Mouse (Mus musculus): ENCODE measurements around the gene Pik3cd.
"Not testable (repeated sequence)": the region's sequence is repeated elsewhere in the genome, so short reads cannot be mapped to it uniquely, and the experiment has no call there.

Gene Pik3cd

GRCm38 (mm10) chr4:149657858-149658416, 44.4 kb downstream of the Pik3cd start:
- CTCF ChIA-PET = interaction anchor here (0.6 kb wide), 1 partner anchor 47 kb away, joined by 3 read pairs; no protein-coding TSS in a partner anchor

GRCm38 (mm10) chr4:149654232-149654631, 48.1 kb downstream of the Pik3cd start:
- CTCF ChIA-PET = interaction anchor here (0.5 to 1.5 kb wide), 5 partner anchors 12 to 1588 kb away, joined by 3 to 5 read pairs (median 4); no protein-coding TSS in a partner anchor

- CTCF ChIA-PET = interaction anchor here (0.5 to 1.1 kb wide), 5 partner anchors 9 to 61 kb away, joined by 3 to 7 read pairs (median 4); no protein-coding TSS in a partner anchor
These were observed 51.7 kb downstream of the Pik3cd start for GRCm38 (mm10) chr4:149650493-149651193.

DNA sequence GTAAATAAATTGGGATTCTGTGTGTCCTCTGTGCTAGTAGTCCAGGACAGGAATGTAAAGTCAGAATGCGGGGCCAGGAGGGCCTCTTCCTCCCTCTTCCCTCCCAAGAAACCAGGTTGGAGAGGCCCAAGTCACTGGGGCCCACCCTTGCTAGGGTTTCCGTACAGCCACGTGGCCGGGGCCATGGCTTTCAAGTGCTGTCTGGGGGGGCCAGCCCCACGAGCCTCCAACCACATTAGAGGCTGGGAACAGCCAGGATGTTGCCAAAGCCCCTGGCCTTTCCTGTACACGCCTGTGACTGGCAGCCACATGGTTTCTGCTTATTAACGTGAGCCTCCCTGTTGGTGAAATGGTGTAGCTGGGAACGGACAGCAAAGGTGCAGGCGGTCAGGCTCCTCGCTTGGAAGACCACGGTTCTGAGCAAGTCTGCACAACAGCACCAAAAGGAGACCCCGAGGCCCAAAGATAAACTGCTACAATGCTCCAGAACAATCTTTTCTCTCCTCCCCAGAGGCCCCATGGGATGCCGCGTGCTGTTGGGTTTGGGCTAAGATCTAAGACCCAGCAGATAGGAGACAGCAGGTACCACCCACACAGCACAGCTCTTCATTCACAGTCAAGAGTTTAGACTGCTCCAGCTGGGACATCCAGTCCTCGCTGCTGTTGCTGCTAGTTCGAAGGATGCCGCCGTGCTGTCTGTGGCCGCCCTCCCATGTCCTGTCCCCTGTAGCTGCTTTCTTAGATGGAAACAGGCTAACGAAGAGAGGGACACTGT, 54.2 kb downstream of the Pik3cd start:
- CTCF ChIA-PET = interaction anchor here (0.9 kb wide), 1 partner anchor 21 kb away, joined by 4 read pairs; no protein-coding TSS in a partner anchor

DNA sequence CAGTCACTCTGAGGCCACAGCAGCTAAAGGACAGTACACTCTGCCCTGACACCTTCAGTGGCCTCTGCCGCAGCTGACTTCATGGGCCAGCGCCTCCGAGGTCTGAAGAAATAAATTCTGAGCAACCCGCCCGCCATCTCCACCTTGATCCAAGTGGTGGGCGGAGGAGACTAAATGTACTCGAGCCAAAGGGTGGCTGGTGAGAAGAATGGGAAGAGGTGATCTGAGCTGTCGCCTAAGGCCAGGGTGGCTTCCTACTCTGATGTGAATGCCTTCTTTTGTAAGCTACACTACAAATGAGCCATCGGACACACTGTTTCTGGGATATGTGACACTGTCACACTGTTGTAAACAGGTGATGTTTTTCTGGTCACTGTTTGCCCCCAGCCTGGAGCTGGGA, 56.6 kb downstream of the Pik3cd start:
- CTCF ChIA-PET = no interaction called here

- CTCF ChIA-PET = interaction anchor here (0.7 kb wide), 1 partner anchor 59 kb away, joined by 6 read pairs; no protein-coding TSS in a partner anchor
These were observed 60.4 kb downstream of the Pik3cd start for GRCm38 (mm10) chr4:149641956-149642355.

- CTCF ChIA-PET = interaction anchor here (0.7 kb wide), 1 partner anchor 59 kb away, joined by 6 read pairs; no protein-coding TSS in a partner anchor
These were observed 61.0 kb downstream of the Pik3cd start for GRCm38 (mm10) chr4:149641400-149641799.

DNA sequence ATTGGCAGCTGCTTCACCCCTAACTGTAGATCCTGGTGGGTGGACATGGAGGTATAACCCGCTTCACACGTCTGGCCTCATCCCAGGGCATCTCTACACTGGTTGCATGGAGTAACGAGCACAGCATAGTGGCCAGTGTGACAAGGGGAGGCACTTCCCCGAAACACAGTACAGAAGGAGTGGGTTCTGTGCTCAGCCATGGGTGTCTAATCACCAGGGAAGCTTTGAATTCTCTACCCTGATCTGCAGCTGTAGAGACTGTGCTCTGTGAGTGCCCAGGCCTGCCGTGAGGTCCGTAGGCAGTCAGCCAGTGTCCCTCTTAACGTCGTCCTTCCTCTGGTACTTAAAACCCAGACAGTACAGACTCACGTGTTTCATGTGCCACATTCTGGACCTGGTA, 61.5 kb downstream of the Pik3cd start:
- CTCF ChIA-PET = no interaction called here

GRCm38 (mm10) chr4:149637942-149638341, 64.4 kb downstream of the Pik3cd start:
- CTCF ChIA-PET = no interaction called here

GRCm38 (mm10) chr4:149635915-149636415, 66.4 kb downstream of the Pik3cd start:
- CTCF ChIA-PET = no interaction called here

DNA sequence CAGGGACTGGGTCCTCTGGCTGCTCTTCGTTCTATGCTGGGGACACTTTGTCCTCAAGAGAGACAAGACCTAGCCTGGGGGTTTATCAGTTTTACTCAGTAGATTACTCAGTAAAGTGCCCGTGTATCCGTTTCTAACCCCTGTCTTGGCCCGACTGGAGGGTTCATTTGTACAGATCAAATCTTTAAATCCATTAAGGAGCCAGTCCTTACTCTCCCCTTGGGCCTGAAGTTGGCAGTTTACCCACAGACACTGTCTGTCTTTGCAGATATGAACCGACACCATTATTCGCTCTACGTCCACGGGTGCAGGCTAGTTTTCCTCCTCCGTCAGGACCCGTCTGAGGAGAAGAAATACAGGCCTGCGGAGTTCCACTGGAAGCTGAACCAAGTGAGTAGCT, 67.4 kb downstream of the Pik3cd start:
- CTCF ChIA-PET = no interaction called here

- CTCF ChIA-PET = no interaction called here
These were observed 68.2 kb downstream of the Pik3cd start for GRCm38 (mm10) chr4:149634157-149634556.

DNA sequence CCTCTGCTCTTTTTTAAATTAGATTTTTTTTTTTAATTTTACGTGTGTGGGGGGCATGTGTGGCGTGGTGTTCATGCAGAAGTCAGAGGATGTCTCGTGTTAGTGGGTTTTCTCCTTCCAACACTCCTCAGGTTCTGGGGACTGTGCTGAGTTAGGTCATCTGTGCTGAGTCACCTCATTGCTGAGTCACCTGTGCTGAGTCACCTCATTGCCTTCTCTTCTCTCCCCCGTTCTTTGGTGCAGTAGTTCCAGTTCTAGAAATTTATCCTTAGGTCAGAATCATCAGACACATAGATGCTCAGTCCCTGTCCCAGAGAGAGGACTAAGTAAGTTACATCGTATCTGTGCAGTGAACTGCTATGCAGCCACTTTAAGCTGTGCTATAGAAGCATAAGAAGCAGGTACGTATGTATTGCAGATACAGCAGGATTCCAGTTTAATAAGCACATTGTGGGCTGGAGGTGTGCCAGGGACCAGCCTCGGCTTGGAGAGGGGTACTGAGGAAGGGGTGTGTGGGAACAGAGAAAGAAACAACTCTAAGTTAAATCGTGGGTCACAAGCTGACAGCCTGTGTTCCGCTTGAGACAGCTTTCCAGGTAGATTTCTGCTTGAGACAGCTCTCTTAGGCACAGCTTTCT, 69.6 kb downstream of the Pik3cd start:
- CTCF ChIA-PET = no interaction called here

- CTCF ChIA-PET = no interaction called here
These were observed 73.6 kb downstream of the Pik3cd start for GRCm38 (mm10) chr4:149628810-149629209.

DNA sequence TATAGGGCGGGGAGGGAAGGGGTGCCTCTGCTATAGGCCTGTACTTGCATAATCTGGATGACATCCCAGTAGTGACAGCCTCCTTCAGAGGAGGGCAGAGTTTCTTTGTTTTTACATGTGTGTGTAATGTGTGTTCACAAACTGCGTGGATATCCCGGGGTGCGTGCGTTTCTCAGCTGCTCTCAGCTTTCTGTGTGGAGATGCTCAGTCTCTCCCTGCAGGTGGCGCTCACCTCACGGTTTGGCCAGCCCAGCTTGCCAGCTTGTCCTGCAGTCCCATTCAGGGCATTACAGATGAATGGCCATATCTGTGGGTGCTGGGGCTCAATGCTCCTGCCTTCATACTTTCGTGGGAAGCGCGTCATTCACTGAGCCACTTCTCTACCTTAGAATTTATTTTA, 74.0 kb downstream of the Pik3cd start:
- CTCF ChIA-PET = no interaction called here

DNA sequence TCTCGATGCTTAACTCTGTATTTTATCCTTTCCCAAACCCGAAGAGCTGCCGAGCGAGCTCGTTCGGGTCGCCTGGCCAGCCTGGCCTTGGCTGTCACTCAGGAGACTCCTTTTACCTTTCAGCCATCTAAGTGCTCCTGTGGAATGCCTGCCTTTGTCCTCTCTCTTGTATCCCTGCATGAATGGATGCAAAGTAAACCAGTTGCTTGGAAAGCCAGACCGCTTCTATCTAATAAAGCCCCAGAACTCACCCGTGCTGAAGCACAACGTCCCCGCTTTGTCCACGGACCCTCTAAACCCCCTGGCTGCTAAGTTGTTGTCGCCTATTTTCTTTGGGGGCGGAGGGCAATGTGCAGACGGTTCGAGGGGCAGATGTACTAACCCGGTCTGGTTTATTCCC, 75.6 kb downstream of the Pik3cd start:
- CTCF ChIA-PET = interaction anchor here (0.7 to 0.9 kb wide), 3 partner anchors 17 to 170 kb away, joined by 4 to 6 read pairs (median 6); no protein-coding TSS in a partner anchor

- CTCF ChIA-PET = no interaction called here
These were observed 78.7 kb downstream of the Pik3cd start for GRCm38 (mm10) chr4:149623711-149624110.

DNA sequence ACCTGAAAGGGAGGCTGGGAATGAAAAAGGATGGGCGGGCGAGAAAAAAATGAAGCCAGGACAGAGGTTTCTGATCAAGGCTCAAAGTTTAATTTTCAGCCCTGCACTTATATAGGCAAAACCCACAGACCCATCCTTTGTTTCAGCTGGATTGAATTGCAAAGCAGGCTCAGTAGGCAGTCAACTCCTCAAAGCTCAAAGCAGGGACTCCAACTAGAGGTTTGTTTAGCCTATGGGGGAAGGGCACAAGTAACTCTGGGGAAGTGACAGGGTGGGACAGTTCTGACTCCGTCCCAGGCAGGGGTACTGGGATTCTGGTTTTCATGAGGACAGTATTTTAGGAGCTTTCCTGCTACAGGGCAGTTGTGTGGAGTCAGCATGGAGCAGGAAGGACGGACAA, 81.1 kb downstream of the Pik3cd start:
- CTCF ChIA-PET = no interaction called here

GRCm38 (mm10) chr4:149619988-149620387, 82.4 kb downstream of the Pik3cd start:
- CTCF ChIA-PET = interaction anchor here (0.6 kb wide), 2 partner anchors 12 to 148 kb away, joined by 6 to 12 read pairs; no protein-coding TSS in a partner anchor

GRCm38 (mm10) chr4:149616999-149617398, 85.4 kb downstream of the Pik3cd start:
- CTCF ChIA-PET = not testable (repeated sequence)

GRCm38 (mm10) chr4:149614869-149615268, 87.5 kb downstream of the Pik3cd start:
- CTCF ChIA-PET = no interaction called here

DNA sequence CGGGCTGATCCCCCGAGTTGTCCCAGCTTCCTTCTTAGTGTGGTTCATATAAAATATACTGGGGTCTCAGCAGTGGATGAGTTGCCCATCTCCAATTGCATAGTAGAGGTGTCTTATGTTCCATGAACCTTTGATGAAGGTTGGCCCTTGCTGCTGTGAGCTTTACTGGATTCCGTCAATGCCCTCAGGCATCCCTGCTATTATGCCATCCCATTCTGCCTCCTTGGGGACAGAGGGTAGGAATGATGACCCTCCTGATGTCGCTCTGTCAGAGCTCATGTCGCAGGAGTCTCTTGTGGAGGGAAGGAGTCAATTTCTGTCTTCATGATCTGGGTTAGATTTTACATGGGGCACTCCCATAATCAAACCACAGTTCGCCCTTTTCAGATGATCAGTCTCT, 88.9 kb downstream of the Pik3cd start:
- CTCF ChIA-PET = not testable (repeated sequence)

All from spleen, embryonic (tissue).